Mouse (Mus musculus): Measurements from ENCODE around the gene Gpx8. TPM values are rescaled to one million over a fixed set of nuclear protein-coding genes. Genes with fewer than 3 reads are reported as not detected.

Gene Gpx8
- total and polyA plus RNA-seq, 2 experiments: 0.22 to 2.8 TPM

DNA sequence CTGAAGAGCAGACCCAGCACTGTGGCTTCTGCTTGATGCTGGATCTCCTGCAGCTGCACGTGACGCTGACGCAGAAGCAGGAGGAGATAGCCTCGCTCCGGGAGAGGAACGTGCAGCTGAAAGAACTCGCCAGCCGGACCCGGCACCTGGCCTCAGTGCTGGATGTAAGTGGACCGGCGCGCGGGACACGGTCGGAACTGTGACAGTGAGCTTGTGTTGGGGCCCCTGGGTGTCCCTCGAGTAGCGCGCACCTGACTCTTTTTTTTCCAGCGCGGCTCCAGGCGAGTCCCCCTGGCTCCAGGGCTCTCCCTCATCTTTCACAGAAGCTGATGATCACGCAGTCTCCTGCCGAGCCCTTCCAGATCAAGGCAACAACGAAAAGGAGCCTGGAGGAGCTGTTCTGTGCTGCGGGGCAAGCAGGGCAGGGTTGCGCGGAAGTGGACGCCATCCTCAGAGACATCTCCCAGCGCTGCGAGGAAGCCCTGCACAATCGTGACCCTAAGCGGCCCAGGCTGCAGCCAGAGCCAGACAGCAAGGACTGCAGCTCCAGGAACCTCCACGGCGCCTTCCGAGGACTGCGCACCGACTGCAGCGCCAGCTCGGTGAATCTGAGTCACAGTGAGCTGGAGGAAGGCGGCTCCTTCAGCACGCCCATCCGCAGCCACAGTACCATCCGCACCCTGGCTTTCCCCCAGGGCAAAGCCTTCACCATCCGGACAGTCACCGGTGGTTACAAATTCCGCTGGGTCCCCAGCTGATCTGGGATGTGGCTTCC, 47.6 kb downstream of the Gpx8 start:
- Histone ChIP-seq H3K79me2 (ENCODE audit: control insufficient read depth, insufficient read depth, low read length) (no peaks in the 10 kb centered on the region), H3K36me3 (ENCODE audit: control insufficient read depth, insufficient read depth, low read length) (no peaks in the 10 kb centered on the region), H3K4me1 (ENCODE audit: control insufficient read depth, insufficient read depth, low read length) (peaks cover 5% of the 10 kb centered on the region; the same call in 1 of the 2 replicates), H3K27me3 (ENCODE audit: control insufficient read depth, insufficient read depth, low read length) (peaks cover 22% of the 10 kb centered on the region), H3K9ac (ENCODE audit: low read depth, low read length) (no peak overlapping the region), H3K4me3 (ENCODE audit: insufficient read depth, low read depth, low read length) (peak overlapping the region; percentile 17; the same call in 1 of the 2 replicates), H3K27ac (replicated peaks; ENCODE audit: insufficient read depth, low read depth, low read length) (no peak overlapping the region)
- 2% methylated on average over 46 of the region's 46 CpGs for WGBS
- TF ChIP-seq POLR2A (IDR thresholded peaks at IDR 0.05; ENCODE audit: extremely low read depth, insufficient read depth, low read length): no peak
- TF ChIP-seq CTCF (IDR thresholded peaks at IDR 0.05; ENCODE audit: low read depth, low read length): no peak
- no peak for DNase-seq (ENCODE audit: extremely low read depth, low read depth, low spot score)

GRCm38 (mm10) chr13:112997369-112997768, 48.8 kb downstream of the Gpx8 start:
- no peak overlapping the region for H3K9ac ChIP-seq (ENCODE audit: low read depth, low read length)
- H3K27ac ChIP-seq (replicated peaks; ENCODE audit: insufficient read depth, low read depth, low read length): no peak overlapping the region
- peaks cover 6% of the 10 kb centered on the region; the same call in 1 of the 2 replicates for H3K4me1 ChIP-seq (ENCODE audit: control insufficient read depth, insufficient read depth, low read length)
- no peaks in the 10 kb centered on the region for H3K36me3 ChIP-seq (ENCODE audit: control insufficient read depth, insufficient read depth, low read length)
- no peak for DNase-seq (ENCODE audit: extremely low read depth, low read depth, low spot score)
- no peaks in the 10 kb centered on the region for H3K79me2 ChIP-seq (ENCODE audit: control insufficient read depth, insufficient read depth, low read length)
- peaks cover 24% of the 10 kb centered on the region for H3K27me3 ChIP-seq (ENCODE audit: control insufficient read depth, insufficient read depth, low read length)
- WGBS: 75% methylated on average over 6 of the region's 6 CpGs
- TF ChIP-seq POLR2A (IDR thresholded peaks at IDR 0.05; ENCODE audit: extremely low read depth, insufficient read depth, low read length) (no peak), CTCF (IDR thresholded peaks at IDR 0.05; ENCODE audit: low read depth, low read length) (no peak)
- H3K4me3 ChIP-seq (ENCODE audit: insufficient read depth, low read depth, low read length): no peak overlapping the region

DNA sequence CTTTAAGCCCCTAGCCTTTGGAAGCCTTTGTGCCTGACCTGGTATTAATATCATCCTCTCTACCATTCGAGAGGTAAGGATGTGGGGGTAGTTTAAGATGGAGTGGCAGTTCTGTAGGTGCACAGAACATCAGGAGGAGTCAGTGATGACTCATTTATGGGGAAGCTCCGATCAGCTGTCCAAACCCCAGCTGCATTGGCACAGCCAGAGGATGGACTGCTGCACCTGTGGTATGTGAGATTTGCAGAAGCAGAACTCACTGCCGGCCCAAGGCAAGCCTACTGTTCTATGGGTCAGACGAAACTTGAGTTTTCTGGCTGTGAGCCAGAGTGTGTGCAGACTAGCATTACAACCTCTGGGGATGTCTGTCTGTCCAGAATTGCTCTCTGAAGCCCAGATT, 49.8 kb downstream of the Gpx8 start:
- WGBS: 62% methylated on average over 4 of the region's 4 CpGs
- Histone ChIP-seq H3K36me3 (ENCODE audit: control insufficient read depth, insufficient read depth, low read length) (no peaks in the 10 kb centered on the region), H3K79me2 (ENCODE audit: control insufficient read depth, insufficient read depth, low read length) (no peaks in the 10 kb centered on the region), H3K27ac (replicated peaks; ENCODE audit: insufficient read depth, low read depth, low read length) (no peak overlapping the region), H3K27me3 (ENCODE audit: control insufficient read depth, insufficient read depth, low read length) (peaks cover 24% of the 10 kb centered on the region), H3K4me1 (ENCODE audit: control insufficient read depth, insufficient read depth, low read length) (peaks cover 6% of the 10 kb centered on the region; the same call in 1 of the 2 replicates), H3K9ac (ENCODE audit: low read depth, low read length) (no peak overlapping the region), H3K4me3 (ENCODE audit: insufficient read depth, low read depth, low read length) (no peak overlapping the region)
- TF ChIP-seq POLR2A (IDR thresholded peaks at IDR 0.05; ENCODE audit: extremely low read depth, insufficient read depth, low read length) (no peak), CTCF (IDR thresholded peaks at IDR 0.05; ENCODE audit: low read depth, low read length) (no peak)
- no peak for DNase-seq (ENCODE audit: extremely low read depth, low read depth, low spot score)

GRCm38 (mm10) chr13:112994191-112994590, 52.0 kb downstream of the Gpx8 start:
- Histone ChIP-seq H3K79me2 (ENCODE audit: control insufficient read depth, insufficient read depth, low read length) (no peaks in the 10 kb centered on the region), H3K4me1 (ENCODE audit: control insufficient read depth, insufficient read depth, low read length) (peaks cover 6% of the 10 kb centered on the region; the same call in 1 of the 2 replicates), H3K27me3 (ENCODE audit: control insufficient read depth, insufficient read depth, low read length) (peaks cover 28% of the 10 kb centered on the region), H3K36me3 (ENCODE audit: control insufficient read depth, insufficient read depth, low read length) (no peaks in the 10 kb centered on the region), H3K27ac (replicated peaks; ENCODE audit: insufficient read depth, low read depth, low read length) (no peak overlapping the region), H3K9ac (ENCODE audit: low read depth, low read length) (no peak overlapping the region), H3K4me3 (ENCODE audit: insufficient read depth, low read depth, low read length) (peak overlapping the region; percentile 22; the same call in 1 of the 2 replicates)
- peak; percentile 91 for TF ChIP-seq CTCF (IDR thresholded peaks at IDR 0.05; ENCODE audit: low read depth, low read length)
- TF ChIP-seq POLR2A (IDR thresholded peaks at IDR 0.05; ENCODE audit: extremely low read depth, insufficient read depth, low read length): no peak
- DNase-seq (ENCODE audit: extremely low read depth, low read depth, low spot score): peak; percentile 61
- WGBS: 2% methylated on average over 25 of the region's 25 CpGs

DNA sequence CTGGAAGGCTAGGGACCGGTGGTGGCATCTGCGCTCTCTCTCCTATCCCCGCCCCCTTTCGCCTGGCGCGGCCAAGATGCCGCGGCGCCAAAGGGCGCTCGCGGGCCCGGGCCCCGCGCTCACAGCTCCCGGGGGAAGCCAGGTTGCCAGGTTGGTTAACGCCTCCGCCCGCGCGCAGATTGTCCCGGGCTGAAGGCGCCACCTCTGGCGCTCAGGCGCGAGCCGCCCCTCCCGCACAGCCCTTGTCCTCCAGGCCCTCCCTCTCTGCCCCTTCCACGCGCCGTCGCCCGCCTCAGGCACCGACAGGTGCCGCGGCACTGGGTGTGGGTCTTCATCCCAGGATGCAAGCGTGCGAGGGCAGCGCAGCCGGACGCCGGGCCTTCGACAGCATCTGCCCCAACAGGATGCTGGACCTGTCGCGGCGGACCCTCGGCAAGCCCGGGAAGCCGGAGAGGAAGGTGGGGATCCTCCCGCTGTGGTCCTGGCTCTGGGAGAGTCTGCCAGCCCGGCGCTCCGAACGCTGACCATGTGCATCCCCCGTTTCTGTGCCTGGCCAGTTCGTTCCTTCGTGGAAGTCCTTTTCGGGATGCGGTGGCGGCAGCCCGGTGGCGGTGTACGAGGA, 52.6 kb downstream of the Gpx8 start, which contains the start of gene Mcidas:
Mcidas (plus strand) TSS at position 315 of the 622 bp plus-strand sequence.
- Histone ChIP-seq H3K4me1 (ENCODE audit: control insufficient read depth, insufficient read depth, low read length) (peaks cover 6% of the 10 kb centered on the region; the same call in 1 of the 2 replicates), H3K79me2 (ENCODE audit: control insufficient read depth, insufficient read depth, low read length) (no peaks in the 10 kb centered on the region), H3K4me3 (ENCODE audit: insufficient read depth, low read depth, low read length) (peak within 1 kb of the TSS; percentile 22; the same call in 1 of the 2 replicates), H3K9ac (ENCODE audit: low read depth, low read length) (no peak within 1 kb of the TSS), H3K36me3 (ENCODE audit: control insufficient read depth, insufficient read depth, low read length) (no peaks in the 10 kb centered on the region), H3K27ac (replicated peaks; ENCODE audit: insufficient read depth, low read depth, low read length) (no peak within 1 kb of the TSS), H3K27me3 (ENCODE audit: control insufficient read depth, insufficient read depth, low read length) (peaks cover 24% of the 10 kb centered on the region)
- 2% methylated on average over 63 of the region's 63 CpGs for WGBS
- TF ChIP-seq POLR2A (IDR thresholded peaks at IDR 0.05; ENCODE audit: extremely low read depth, insufficient read depth, low read length) (no peak), CTCF (IDR thresholded peaks at IDR 0.05; ENCODE audit: low read depth, low read length) (no peak)
- no peak for DNase-seq (ENCODE audit: extremely low read depth, low read depth, low spot score)

Other genes with a start within 250 kb of the Gpx8 start
- 18.6 and 24.3 TPM in 2 replicates for gene Plpp1, start 245.6 kb downstream of the Gpx8 start, total RNA-seq (2014; rRNA removed)
- gene Plpp1, start 245.6 kb downstream of the Gpx8 start, polyA plus RNA-seq (2012; rRNA removed): 13.4 and 15.0 TPM in 2 replicates
- 13.8 and 18.2 TPM in 2 replicates for gene Mtrex, start 119.0 kb downstream of the Gpx8 start, total RNA-seq (2014; rRNA removed)
- 2.9 and 3.1 TPM in 2 replicates for gene Mtrex, start 119.0 kb downstream of the Gpx8 start, polyA plus RNA-seq (2012; rRNA removed)
- gene Dhx29, start 119.0 kb downstream of the Gpx8 start, total RNA-seq (2014; rRNA removed): 6.0 and 6.9 TPM in 2 replicates
- 1.9 and 2.0 TPM in 2 replicates for gene Dhx29, start 119.0 kb downstream of the Gpx8 start, polyA plus RNA-seq (2012; rRNA removed)
- gene Ccno, start 58.6 kb downstream of the Gpx8 start, total RNA-seq (2014; rRNA removed): 0.20 and 0.65 TPM in 2 replicates
- 0.70 and 1.7 TPM in 2 replicates for gene Ccno, start 58.6 kb downstream of the Gpx8 start, polyA plus RNA-seq (2012; rRNA removed)
- not detected in 2 replicates for gene Mcidas, start 52.6 kb downstream of the Gpx8 start, total RNA-seq (2014; rRNA removed)
- not detected in 2 replicates for gene Mcidas, start 52.6 kb downstream of the Gpx8 start, polyA plus RNA-seq (2012; rRNA removed)
- gene Cdc20b, start 11.3 kb downstream of the Gpx8 start, total RNA-seq (2014; rRNA removed): not detected in 2 replicates
- not detected in 2 replicates for gene Cdc20b, start 11.3 kb downstream of the Gpx8 start, polyA plus RNA-seq (2012; rRNA removed)
- 0.92 and 1.3 TPM in 2 replicates for gene Gzma, start 54.6 kb upstream of the Gpx8 start, total RNA-seq (2014; rRNA removed)
- gene Gzma, start 54.6 kb upstream of the Gpx8 start, polyA plus RNA-seq (2012; rRNA removed): 0.21 and 0.27 TPM in 2 replicates
- 0.55 and 7.9 TPM in 2 replicates for gene Esm1, start 163.2 kb upstream of the Gpx8 start, total RNA-seq (2014; rRNA removed)
- gene Esm1, start 163.2 kb upstream of the Gpx8 start, polyA plus RNA-seq (2012; rRNA removed): 0.06 and 0.35 TPM in 2 replicates
- not detected in 2 replicates for gene Gzmk, start 179.5 kb upstream of the Gpx8 start, total RNA-seq (2014; rRNA removed)
- gene Gzmk, start 179.5 kb upstream of the Gpx8 start, polyA plus RNA-seq (2012; rRNA removed): not detected in 2 replicates
- 0.07 and 0.09 TPM in 2 replicates for gene BC067074, start 246.7 kb upstream of the Gpx8 start, total RNA-seq (2014; rRNA removed)
- not detected in 2 replicates for gene BC067074, start 246.7 kb upstream of the Gpx8 start, polyA plus RNA-seq (2012; rRNA removed)

Measured in liver, adult 2 months (tissue).